Mouse (Mus musculus): ENCODE measurements around the gene Mpdz.

Mpdz gene

DNA sequence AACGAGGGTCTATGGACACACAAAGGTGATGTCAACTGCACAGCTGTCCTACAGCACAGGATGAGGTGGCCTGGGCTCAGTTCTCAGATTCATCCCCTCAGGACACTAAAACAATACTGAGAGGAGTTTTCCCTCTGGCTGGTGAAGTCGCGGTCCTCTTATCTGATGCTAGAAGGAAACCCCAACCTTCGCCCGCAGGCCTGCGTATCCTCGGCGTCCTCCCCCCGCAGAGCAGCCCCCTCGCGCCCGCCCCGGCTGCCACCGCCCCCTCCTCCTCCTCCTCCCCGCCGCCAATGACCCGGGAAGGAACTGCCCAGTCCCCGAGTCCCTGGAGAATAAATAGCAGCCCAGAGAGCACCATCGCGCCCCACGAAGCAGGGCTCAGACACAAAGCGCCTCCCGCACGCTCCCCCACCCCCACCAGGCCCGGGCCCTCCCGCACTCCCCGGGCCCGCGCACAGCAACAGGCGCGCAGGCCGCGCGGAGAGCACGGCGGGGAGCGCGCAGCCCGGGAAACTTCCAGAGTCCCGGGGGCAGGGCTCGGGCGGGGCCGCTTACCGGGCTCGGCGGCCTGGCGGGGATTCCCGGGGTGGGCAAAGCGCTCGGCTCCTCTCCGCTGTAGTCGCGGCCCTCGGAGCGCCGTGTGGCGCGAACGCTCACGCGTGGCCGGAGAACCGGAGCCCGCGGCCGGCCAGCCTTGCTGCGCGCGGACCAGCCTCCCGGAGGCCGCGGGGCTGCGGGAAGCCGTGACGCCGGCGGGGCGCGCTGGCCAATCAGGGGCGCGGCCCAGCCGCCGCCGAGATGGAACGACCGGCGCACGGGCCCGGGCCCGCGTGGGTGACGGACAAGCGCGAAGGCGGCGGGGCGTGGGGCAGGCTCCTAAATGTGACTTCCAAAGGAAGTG, at the start of gene Mpdz:
TSS of gene Mpdz (minus strand) at position 738 of the 904 bp plus-strand sequence.
- no peak for DNase-seq (ENCODE audit: low read depth)

DNA sequence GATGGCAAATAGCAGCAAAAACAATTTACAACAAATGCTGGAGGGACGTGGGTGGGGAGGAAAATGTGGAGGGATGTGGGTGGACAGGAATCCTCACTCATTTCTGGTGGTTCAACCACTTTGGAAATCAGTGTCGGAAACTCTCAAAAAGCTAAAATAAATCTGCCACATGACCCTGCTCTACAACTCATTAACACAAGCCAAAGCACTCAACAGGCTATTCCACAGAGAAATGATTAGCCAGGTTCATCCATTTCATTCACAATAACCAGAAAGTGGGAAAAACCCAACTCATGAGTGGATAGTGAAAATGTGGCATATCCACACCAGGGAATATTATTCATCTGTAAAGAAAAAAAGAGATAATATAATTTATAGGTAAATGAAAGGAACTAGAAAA, 47.9 kb upstream of the Mpdz start:
- DNase-seq (ENCODE audit: low read depth): no peak

DNA sequence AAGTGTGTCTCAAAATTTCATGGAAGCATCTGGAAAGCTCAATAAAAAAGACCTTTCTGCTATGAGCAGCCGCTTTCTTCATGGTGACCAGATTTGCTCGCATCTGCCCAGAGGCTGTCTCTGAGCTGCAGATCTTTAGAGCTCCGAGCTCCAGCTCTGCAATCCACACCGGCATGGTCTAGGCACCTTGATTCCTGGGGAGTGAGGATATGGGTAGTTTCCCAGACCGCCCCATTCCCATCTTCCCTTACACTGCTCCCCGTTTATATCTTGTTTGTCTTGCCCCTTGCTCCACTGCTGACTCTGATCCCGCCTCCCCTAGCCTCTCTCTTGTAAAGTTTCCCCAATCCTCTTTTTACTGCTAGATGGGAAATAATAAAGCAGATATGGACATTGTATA, 42.0 kb upstream of the Mpdz start:
- DNase-seq (ENCODE audit: low read depth): no peak

DNA sequence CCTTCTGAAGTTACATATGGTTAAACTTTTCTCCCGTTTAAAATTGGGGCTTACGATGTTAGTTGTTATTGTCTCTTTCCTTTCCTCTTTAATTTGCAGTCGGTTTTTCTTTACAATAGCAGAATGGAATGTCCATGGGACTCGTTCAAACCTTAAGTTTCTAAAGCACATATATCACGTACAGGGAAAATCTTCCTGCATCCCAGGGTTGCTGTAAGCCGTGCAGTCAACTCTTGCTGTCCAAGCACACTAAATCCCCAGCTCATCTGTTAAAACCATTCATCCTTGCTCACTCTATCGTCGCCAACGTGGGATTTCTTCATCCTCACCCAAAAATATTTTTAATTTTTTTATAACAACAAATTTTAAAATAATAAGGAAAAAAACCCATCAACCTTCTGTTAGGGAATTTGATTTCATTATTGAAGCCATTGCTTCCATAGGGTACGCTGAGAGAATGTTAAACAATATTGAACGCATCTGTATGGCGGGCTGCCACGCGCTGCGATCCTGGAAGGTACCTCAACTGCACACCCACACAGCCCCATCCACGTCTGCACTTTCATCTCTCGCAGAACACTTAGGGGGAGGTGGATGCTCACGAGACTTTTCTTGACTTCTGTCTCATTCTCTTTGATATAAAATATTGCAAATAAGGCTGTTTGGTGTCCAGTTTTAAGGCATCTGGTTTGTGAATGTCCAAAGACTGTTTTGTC, 41.4 kb upstream of the Mpdz start:
- no peak for DNase-seq (ENCODE audit: low read depth)

DNA sequence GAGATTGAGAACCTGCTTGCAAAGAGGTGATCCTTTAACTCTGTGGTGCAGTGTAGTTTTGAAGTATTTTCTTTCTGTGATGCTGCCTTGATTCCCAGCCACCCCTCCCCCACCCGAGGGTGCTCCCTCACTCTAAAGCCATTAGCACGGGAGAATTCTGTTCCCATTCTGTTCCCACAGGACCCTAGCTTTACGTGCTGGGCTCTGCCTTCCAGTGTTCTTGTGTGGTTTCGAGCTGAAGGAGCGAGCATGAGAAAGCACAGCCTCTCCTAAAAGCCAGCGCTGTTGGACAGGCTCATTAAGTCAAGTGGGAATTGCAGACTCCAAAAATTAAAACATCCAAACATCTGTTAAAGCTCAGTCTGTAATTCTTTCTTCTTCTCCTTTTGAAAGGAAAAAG, 40.5 kb upstream of the Mpdz start:
- no peak for DNase-seq (ENCODE audit: low read depth)

DNA sequence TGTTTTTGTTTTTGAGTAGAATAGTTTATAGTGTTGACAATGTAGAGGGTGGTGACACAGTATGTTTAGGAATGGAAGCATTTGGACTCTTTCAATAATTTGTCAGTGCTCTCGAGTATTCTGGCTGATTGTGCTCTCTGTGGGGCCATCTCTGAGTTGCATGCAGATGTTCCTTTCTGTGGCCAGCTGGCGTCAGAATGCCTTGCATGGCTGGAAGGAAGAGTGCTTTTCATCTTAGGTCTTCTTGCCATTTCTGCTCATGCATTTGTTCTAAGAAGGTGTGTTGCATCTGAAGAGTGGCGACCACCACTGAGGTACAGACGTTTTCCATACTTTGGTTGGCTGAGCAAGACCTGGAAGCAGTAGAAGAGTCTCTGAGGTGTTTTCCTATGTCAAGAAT, 24.2 kb upstream of the Mpdz start:
- DNase-seq (ENCODE audit: low read depth): no peak

DNA sequence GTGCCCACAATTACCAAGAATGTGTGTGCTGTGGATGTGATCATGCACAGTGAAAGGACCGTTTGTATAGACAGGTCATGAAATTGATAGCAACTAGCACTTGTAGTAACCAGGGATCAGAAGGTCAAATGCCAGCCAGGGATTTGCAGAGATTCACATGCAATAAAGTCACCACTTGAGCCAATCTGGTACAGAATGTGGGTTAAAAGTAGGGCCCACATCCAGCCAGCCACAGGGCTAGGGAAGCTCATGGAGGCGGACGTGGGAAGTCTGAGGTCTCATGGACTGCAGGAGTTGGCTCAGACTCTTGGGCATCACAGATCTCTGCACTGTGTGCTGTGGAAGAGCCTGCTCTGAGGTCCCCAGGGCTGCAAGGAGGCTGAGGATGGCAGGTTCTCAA, 22.6 kb upstream of the Mpdz start:
- DNase-seq (ENCODE audit: low read depth): no peak

DNA sequence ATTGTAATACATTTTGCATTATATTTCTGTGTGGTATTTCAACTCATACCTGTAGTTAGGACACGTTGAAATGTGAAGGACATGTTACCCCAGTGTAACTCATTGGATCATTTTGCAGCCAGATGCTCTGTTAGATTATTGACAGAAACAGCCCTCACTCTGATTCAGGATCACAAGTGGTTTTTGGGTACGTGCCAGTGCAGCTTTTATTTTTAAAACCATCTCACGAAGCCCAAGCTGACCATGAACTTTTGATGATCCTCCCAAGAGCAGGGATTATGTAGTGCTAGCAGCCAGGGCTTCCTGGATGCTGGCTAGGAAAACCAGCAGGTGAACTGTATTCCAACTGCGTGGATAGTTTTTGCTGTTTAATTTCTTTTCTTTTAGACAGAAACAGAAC, 19.6 kb upstream of the Mpdz start:
- DNase-seq (ENCODE audit: low read depth): no peak

DNA sequence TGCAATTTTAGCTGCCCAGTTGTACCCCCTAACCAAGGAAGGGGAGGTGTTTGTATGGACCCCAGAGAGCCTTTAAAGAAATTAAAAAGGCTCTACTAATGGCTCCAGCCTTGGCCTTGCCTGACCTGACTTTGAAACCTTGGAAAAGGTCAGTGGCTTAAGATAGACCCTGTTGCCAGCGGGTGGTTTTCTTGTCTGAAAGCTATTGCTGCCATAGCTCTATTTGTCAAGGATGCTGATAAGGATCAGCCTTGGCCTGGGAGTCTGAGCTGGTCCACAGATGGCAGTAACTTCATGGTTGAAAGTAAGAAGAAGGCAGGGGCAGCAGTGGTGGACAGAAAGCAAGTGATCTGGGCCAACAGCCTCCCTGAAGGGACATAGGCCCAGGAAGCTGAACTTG, 16.3 kb upstream of the Mpdz start:
- no peak for DNase-seq (ENCODE audit: low read depth)

DNA sequence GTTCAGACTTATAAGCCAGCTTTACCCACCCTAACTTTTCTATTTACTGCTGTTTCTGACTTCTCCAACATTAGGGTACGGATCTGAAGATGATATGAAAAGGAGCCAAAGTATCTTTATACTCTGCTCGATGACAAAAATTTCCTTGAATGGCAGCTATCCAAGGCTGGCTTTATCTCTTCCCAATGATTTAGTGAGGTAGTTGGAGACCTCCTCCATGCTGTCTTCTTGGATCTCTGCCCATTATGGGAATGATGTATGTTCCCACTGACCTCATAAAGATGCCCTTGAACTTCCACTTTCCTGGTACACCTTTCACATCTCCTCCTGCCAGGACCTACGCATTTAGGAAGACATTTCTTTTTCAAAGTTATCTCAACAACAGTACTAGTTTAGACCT, 11.2 kb upstream of the Mpdz start:
- no peak for DNase-seq (ENCODE audit: low read depth)

DNA sequence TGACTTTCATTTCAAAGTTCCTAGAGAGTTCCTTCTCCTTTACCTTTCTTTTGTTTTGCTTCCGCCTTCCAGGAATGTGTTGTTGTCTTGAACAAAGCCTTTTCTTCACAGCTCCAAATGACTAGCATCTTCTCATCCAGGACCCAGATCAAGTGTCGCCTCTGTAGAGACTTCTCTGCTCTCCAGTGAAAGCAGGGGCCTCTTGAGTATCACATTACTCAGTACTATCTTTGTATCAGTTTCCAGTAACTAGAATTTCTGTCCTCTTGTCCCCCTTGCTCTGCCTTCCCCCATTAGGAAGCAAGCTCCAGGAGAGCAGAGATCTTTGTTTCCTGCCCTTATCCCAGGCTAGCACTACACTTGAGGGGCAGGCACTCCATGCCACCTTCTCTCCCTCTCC, 9.6 kb upstream of the Mpdz start:
- no peak for DNase-seq (ENCODE audit: low read depth)

DNA sequence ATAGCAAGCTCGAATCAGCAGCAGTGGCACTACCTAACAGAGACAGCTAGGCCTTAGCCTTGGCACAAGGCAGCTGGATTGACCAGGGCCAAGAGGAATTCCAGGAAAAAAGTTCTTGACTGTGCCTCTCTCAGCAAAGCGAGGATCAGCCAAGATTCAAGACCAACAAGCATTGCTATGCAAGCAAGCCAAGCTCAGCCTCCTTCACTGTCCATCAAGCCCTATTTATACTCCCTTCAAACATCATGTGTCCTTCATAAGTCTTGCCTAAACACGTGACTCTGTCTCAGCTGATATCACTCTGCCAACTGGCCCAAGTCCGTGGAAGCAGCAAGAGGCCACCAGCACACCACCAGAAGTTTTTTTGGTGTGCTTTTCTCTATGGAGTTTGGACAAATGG, 6.8 kb upstream of the Mpdz start:
- DNase-seq (ENCODE audit: low read depth): no peak

DNA sequence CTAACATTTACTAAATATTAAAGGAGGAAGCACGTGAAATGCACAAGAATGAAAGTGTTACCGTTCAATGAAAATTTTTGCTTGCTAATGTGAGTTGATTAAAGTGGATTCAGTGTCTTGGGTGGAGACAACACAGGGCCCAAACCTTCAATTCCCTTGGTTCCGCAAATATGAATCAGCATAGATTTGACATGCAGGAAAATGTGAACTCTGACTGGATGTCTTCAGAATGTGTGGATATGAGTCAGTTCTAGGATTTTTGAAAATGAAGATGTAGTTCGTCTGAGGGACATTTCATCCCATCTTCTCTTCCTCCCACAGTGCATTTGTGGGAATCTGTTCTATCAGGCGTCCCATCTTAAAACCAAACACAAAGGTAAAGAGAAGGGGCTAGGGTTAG, 951 bp upstream of the Mpdz start:
- no peak for DNase-seq (ENCODE audit: low read depth)

DNA sequence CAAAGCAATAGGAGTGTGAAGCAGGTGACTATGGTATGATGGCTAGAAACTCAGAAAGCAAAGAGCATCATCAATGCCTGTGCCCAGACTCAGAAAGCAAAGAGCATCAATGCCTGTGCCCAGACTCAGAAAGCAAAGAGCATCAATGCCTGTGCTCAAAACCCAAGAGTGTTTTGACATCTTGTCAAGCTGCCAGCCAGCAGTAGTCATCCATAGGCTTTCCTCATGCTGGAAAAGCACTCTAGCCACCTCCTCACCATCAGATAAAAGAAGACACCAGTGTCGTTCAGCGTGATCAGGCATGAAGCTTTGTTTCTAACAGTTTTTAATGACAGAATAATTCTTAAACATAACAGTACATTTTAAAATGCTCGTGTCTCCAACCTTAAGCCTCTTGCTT, 8.7 kb downstream of the Mpdz start:
- DNase-seq (ENCODE audit: low read depth): no peak

DNA sequence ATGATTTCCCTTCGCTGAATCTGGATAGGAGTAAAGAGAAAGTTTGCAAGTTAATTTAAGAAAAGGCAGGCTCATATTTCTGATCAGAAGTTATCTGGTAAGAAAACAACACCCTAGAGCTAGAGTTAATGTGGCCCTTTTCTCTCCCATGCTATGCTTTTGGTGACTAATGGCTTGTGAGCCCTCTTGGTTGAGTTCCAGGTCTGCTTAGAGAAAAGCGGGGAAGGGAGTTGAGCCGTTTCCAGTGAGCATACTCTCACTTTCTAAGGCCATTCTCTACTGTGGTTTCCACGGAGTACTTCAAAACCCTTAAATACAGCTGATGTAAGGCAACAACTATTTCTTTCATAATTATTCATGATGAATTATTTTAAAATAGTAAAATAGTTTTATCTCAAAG, 11.8 kb downstream of the Mpdz start:
- DNase-seq (ENCODE audit: low read depth): no peak

DNA sequence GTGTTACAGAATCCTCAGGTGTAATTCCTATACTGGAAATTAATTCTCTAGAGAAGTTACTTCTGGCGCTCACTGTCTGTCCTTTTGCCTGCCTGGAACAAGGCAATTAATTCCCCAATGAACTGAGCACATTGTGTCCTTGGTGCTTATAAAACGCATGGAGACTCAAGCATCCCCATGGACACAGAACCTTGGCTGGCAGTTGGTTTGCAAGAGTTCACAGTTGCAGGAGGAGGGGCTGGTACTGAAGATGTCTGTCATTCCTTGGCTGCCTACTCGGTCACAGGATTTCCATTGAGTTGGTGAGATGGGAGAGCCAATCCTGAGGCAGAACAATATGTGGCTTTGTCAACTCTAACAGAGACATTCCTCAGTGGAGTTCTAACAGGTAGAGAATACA, 12.5 kb downstream of the Mpdz start:
- no peak for DNase-seq (ENCODE audit: low read depth)

DNA sequence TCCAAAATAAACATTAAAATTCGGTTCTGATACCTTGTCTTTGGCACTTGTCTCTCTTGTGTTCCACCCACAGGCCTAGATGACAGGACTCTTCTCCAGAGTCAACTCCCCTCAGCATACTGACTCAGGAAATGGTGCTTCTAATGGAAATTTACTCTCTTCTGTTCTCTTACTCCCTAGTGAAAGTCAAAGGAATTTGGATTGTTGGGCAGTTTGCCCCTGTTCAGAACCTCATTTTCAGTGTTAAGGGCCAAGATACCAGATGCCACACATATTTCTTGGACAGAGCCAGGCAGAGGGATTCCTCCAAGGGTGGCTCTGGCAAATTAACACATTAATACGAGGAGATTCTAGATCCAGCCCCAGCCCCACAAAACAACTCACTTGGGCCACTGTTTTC, 12.9 kb downstream of the Mpdz start:
- no peak for DNase-seq (ENCODE audit: low read depth)

DNA sequence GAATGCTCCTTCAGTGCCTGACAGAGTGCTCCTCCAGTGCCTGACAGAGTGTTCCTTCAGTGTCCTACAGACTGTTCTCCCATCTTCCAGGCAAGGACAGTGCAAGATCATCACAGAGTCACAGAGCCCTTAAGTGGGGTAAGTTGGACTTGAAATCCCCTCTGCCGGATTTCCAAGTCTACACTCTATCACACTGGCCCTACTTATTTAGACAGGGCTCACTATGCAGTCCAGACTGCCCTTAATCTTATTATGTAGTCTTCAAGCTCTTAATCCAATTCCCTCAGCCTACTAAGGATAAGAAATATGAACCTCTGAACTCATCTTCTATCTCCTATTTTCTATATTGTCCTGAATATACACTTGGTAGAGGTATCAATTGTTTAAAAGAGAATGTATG, 19.1 kb downstream of the Mpdz start:
- no peak for DNase-seq (ENCODE audit: low read depth)

DNA sequence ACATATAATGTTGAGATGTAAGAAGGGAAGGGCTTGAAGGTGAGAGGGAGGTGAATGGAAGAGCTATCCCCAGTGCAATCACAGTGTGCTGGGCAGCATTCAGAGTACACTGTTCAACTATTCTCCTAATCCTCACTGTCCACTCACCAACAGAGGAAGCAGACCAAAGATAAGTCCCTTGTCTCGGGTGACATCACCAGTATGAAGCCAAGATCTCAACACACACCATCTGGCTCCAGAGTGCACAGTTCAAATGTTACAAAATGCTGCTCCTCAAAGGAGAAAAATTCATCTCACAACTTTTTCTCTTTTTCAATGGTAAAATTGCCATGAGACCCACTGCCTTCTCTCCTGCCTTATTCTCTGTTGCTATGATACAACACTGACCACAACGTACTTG, 21.0 kb downstream of the Mpdz start:
- no peak for DNase-seq (ENCODE audit: low read depth)

DNA sequence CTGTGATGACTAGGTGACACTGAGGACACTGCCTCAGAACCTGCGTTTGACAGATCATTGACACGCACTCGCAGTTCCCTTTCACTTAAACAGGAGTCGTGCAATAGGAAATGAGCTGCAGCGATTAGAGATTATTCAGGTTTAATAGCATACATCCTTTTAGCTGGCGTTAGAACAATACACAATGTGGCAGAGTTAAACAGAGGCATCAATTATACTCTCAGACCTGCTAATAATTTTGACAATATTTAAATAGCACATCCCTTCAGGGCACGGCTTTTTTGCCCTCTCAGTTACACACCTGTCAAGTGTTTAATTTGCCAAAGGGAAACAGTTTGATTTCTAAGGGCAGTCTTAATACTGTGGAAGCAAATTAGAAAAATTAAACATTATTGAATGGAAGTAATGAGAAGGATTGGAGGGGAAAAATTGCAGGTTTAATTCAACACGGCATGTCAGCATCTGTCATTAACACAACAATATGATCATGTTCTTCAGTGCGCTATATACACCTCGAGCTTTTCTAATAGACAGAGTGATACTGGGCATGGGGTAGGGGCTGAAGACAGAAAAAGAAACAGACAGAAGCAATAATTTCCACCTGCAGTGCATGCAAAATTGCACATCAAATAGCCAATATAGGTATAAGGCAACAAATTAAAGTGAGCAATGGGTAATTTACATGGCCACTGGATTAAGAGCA, 27.1 kb downstream of the Mpdz start:
- no peak for DNase-seq (ENCODE audit: low read depth)

DNA sequence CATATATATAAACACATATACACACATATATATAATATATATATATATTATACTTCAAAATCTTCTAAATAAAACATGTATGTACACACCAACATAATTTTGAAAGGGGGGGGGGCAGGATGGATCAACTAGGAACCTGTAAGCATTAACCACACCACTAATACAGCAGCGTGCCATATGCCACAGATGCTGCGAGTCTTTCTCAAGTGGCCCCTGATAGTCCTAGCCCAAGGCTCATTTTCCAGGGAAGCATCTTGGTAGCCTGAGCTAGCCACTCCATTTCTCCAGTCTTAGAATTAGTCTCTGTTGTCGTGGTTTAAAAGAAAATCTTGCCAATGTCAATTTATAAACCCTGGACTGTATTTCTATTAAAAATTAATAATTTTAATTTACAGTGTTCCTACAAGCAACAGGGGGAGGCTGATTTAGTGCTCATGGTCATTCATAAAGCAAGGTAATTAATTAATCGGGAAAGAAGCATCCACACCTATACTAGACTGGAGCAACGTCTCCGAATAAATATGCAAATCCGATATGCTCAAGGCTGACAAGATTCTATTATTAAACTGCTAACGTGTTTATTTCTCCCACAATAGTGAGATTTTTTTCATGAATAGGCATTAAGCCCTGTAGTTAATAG, 27.8 kb downstream of the Mpdz start:
- no peak for DNase-seq (ENCODE audit: low read depth)

DNA sequence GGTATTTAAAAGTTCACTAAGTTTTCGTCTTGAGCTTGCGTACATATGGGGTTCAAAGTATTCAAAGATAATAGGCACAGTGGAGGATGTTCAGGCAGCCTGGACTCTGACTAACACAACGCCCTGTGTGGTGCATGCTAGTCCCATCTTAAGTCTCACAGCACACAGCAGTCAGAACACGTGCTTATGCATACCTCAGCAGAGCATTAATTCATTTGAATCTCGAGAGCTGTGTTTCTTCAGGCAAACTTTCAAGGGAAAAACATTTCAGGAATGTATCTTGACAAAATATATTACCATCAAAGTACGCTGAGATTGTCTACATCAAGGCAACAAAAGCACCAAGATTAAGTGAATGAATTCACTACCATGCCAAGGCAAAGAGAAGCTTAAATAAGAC, 45.7 kb downstream of the Mpdz start:
- no peak for DNase-seq (ENCODE audit: low read depth)

DNA sequence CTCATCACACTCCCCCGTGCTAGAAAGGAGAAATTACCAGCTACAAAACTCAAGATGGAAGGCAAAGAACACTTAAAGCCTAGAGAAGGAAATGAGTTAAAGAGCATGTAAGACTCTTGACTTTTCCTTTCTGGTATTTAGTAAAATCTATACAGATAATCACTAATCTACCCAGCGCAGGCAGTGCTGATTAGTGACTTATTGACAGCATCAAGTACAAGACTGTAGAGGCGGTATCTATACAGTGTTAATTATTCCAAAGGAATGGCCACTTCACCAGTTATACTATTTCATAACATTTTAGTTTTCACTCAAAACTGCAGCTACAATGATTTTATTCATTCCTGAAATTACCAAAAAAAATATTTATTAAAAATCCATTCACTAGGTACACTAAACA, 49.7 kb downstream of the Mpdz start:
- no peak for DNase-seq (ENCODE audit: low read depth)

All from c-Kit-positive CD71-positive TER-119-negative erythroid progenitor cells, embryonic 14.5 days (primary cell).